Mouse (Mus musculus) heart, embryonic 16.5 days (tissue): Measurements from ENCODE around the gene Dok4. TPM values are rescaled to one million over a fixed set of nuclear protein-coding genes. Genes with fewer than 3 reads are reported as not detected.

Experiments used
- ATAC-seq: fragments of 200-750 bp; cut with Nextera tagmentation; replicated peaks from 2 replicates; pipeline ENCODE4 v1.8.0; 2017; ENCODE audit warnings: moderate number of reproducible peaks; ENCODE audit not compliant: insufficient read depth, low FRiP score; ENCODE audit errors: extremely low read depth
- H3K27ac ChIP-seq: fragments of 300-500 bp; sonication (generic); 2 replicates; pipeline ENCODE4 v1.5.1; 2014; ENCODE audit warnings: mild to moderate bottlenecking, low read length, control low read depth, moderate library complexity
- H3K27me3 ChIP-seq: fragments of 300-500 bp; sonication (generic); 2 replicates; pipeline ENCODE4 v1.6.1; 2014; ENCODE audit warnings: low read length, mixed read lengths; ENCODE audit not compliant: control insufficient read depth, insufficient read depth
- H3K36me3 ChIP-seq: fragments of 300-500 bp; sonication (generic); 2 replicates; pipeline ENCODE4 v1.6.1; 2014; ENCODE audit not compliant: control insufficient read depth, insufficient read depth
- H3K4me1 ChIP-seq: fragments of 300-500 bp; sonication (generic); 2 replicates; pipeline ENCODE4 v1.6.1; 2014; ENCODE audit warnings: low read length, mixed read lengths; ENCODE audit not compliant: control insufficient read depth, insufficient read depth
- H3K4me2 ChIP-seq: fragments of 300-500 bp; sonication (generic); 2 replicates; pipeline ENCODE4 v1.6.1; 2014; ENCODE audit warnings: low read depth, mild to moderate bottlenecking, control low read depth, low read length
- H3K4me3 ChIP-seq: fragments of 300-500 bp; sonication (generic); 2 replicates; pipeline ENCODE4 v1.5.1; 2014; ENCODE audit warnings: mild to moderate bottlenecking, control low read depth, low read length
- H3K9ac ChIP-seq: fragments of 300-500 bp; sonication (generic); 2 replicates; pipeline ENCODE4 v1.6.1; 2014; ENCODE audit warnings: low read length, control low read depth
- H3K9me3 ChIP-seq: fragments of 300-500 bp; sonication (generic); replicated peaks from 2 replicates; pipeline ENCODE4 v1.6.1; 2016; ENCODE audit warnings: low read length; ENCODE audit not compliant: control insufficient read depth
- WGBS: fragments of 180-500 bp; shearing (Covaris S2); extraction: QIAGEN DNeasy Blood & Tissue Kit; methylation state at CpG from one replicate; pipeline ENCODE4 v1.1.7; 2014; 5-methylcytosine and 5-hydroxymethylcytosine counted together
- polyA plus RNA-seq: library from polyadenylated mRNA; unstranded; fragments of >200 nt; fragmentation: Nextera tagmentation; extraction: Ambion mirVana; gene quantifications from 2 replicates; pipeline ENCODE4 v1.2.1, GENCODE M21; 2015

Gene Dok4
- polyA plus RNA-seq, 1 experiment from 2014 or later = 28.9 TPM

GRCm38 (mm10) chr8:94872576-94872975 is 3.6 kb downstream of the Dok4 start:
- no peak overlapping the region for H3K4me3 ChIP-seq
- H3K27ac ChIP-seq = no peak overlapping the region
- ATAC-seq = no peak
- no peaks in the 10 kb centered on the region for H3K9me3 ChIP-seq
- peak overlapping the region; percentile 32 for H3K4me2 ChIP-seq
- WGBS = 78% methylated on average over 2 of the region's 2 CpGs
- no peaks in the 10 kb centered on the region for H3K27me3 ChIP-seq
- peaks cover 60% of the 10 kb centered on the region for H3K4me1 ChIP-seq
- H3K9ac ChIP-seq = no peak overlapping the region
- no peaks in the 10 kb centered on the region for H3K36me3 ChIP-seq

DNA sequence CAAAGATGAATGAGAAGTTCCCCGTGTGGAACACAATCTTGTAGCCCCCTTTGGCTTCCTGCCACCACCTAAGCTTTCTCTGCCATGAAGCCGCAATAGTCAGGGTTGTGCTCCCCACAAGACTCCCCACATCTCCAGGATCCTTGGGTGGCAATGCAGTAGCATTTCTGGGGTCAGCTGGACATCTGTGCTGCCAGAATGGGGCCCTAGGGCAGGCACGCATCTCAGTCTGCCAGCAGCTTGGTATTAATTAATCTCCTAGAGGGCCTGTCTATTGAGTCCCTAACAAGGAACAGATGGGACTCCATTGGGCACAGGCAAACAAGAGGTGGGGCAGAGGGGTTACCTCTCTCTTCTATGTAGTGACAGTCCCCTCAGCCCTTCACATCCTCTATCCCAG is 4.0 kb downstream of the Dok4 start:
- no peaks in the 10 kb centered on the region for H3K27me3 ChIP-seq
- 0 out of 2 replicates have a peak overlapping the region, but pooled peaks have one; percentile 5 for H3K9ac ChIP-seq
- H3K4me2 ChIP-seq = peak overlapping the region; percentile 32
- no peak for ATAC-seq
- H3K4me3 ChIP-seq = no peak overlapping the region
- H3K27ac ChIP-seq = peak overlapping the region; percentile 28
- H3K36me3 ChIP-seq = no peaks in the 10 kb centered on the region
- H3K9me3 ChIP-seq = no peaks in the 10 kb centered on the region
- peaks cover 60% of the 10 kb centered on the region for H3K4me1 ChIP-seq
- 47% methylated on average over 3 of the region's 3 CpGs for WGBS

GRCm38 (mm10) chr8:94871108-94871894 is 4.8 kb downstream of the Dok4 start:
- H3K36me3 ChIP-seq = no peaks in the 10 kb centered on the region
- H3K4me1 ChIP-seq = peaks cover 53% of the 10 kb centered on the region
- peak; percentile 37 for ATAC-seq
- peak overlapping the region; percentile 46 for H3K4me3 ChIP-seq
- H3K4me2 ChIP-seq = peak overlapping the region; percentile 67
- no peaks in the 10 kb centered on the region for H3K27me3 ChIP-seq
- no peaks in the 10 kb centered on the region for H3K9me3 ChIP-seq
- H3K27ac ChIP-seq = peak overlapping the region; percentile 60
- H3K9ac ChIP-seq = peak overlapping the region; percentile 63
- 11% methylated on average over 7 of the region's 7 CpGs for WGBS

DNA sequence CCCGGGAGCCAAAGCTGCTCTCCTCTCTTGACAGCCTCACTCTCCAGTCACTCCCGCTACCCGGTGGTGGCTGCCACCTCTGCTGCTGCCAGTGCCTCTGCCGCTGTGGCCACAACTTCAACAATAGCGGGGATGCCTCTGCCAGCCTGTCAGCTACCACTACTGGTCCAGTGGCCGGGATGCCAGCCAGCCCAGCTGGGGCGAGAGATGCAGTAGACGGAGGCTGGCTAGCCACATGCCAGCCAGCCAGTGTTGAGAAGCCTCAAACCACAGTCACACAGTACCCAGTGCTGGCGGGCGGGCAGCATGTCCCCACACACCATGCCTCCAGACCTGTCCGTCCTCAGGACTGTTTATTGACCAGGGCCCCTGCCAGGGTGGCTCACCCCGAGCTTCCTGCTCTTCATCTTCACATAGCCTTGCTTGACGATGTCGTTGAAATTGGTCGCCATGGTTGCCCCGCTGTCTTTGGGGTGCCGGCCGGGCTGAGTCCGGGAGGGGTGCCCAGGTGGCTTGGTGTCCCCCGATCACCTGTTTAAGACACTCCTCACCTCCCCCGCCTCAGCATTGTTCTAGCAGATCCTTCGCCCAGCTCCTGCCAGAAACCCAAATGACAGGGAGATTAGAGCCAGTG is 5.5 kb downstream of the Dok4 start:
- peak overlapping the region; percentile 63 for H3K9ac ChIP-seq
- 14% methylated on average over 22 of the region's 22 CpGs for WGBS
- peak overlapping the region; percentile 46 for H3K4me3 ChIP-seq
- H3K27ac ChIP-seq = no peak overlapping the region; the same call in 1 of the 2 replicates
- ATAC-seq = no peak
- no peaks in the 10 kb centered on the region for H3K9me3 ChIP-seq
- H3K27me3 ChIP-seq = no peaks in the 10 kb centered on the region
- no peaks in the 10 kb centered on the region for H3K36me3 ChIP-seq
- peak overlapping the region; percentile 67 for H3K4me2 ChIP-seq
- peaks cover 52% of the 10 kb centered on the region for H3K4me1 ChIP-seq

DNA sequence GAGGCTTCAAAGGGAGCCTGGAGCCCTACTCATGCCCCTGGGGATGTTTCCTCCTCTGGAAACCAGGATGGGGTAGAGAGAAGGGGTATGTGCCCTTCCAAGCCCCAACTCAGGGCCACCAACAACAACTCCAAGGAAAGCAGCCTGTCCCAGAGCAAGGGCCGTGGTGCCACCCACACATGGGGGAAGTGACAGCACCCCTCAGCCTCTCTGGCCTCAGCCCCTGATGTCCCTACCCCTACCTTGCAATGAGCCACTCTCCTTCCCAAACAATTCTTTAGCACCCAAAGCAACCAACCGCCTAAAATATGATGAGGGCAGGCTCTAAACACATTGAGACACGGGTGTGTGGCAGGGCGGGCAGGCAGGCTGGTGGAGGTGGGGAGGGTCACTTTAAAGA is 6.1 kb downstream of the Dok4 start:
- H3K9ac ChIP-seq = no peak overlapping the region
- peaks cover 2% of the 10 kb centered on the region; the same call in 1 of the 2 replicates for H3K36me3 ChIP-seq
- 47% methylated on average over 4 of the region's 4 CpGs for WGBS
- H3K27me3 ChIP-seq = no peaks in the 10 kb centered on the region
- no peaks in the 10 kb centered on the region for H3K9me3 ChIP-seq
- H3K4me1 ChIP-seq = peaks cover 46% of the 10 kb centered on the region
- H3K27ac ChIP-seq = no peak overlapping the region
- H3K4me2 ChIP-seq = peak overlapping the region; percentile 67; the same call in 1 of the 2 replicates
- no peak for ATAC-seq
- no peak overlapping the region; the same call in 1 of the 2 replicates for H3K4me3 ChIP-seq

DNA sequence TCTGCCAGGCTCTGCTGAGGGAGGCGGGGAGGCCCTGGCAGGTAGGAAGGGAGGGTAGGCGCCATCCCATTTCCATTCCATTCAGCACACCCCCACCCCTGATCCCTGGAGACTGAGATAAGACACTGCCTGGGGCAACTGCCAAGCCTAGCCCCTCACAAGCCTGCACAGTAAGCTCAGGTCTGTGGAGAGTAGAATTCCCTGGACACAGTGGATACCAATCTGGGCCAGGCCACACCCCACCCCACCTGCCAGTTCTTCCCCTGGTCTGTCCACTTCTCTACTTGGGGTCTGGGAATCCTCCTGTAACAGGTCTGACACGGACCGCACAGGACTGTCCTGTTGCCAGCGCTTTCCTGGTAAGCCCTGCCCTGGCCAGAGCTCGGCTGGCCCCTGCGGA is 7.0 kb downstream of the Dok4 start:
- Histone ChIP-seq H3K27ac (no peak overlapping the region), H3K4me2 (peak overlapping the region; percentile 17; the same call in 1 of the 2 replicates), H3K4me3 (no peak overlapping the region), H3K9me3 (no peaks in the 10 kb centered on the region), H3K9ac (peak overlapping the region; percentile 35), H3K4me1 (peaks cover 39% of the 10 kb centered on the region), H3K27me3 (no peaks in the 10 kb centered on the region), H3K36me3 (peaks cover 9% of the 10 kb centered on the region)
- 41% methylated on average over 7 of the region's 7 CpGs for WGBS
- ATAC-seq = peak; percentile 21; the same call in 1 of the 2 replicates

DNA sequence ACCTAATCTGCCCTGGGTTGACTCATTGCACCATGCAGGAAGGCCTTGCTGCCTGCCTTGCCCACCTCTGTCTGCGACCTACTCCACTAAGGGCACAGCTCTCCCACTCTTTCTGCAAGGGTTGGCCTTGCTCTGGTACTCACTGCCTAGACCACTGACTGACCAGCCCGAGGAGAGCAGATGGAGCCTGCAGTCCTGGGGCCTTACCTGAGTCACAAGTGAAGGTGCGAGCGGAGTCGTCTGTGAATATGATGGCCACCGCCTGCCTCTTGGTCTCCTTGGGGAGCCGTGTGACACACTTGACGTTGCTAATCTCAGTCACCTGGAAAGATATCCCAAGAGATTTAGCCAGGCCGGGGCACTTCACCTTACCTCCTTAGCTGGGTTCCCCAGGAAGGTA is 9.2 kb downstream of the Dok4 start:
- Histone ChIP-seq H3K36me3 (peaks cover 23% of the 10 kb centered on the region), H3K9ac (no peak overlapping the region), H3K4me3 (no peak overlapping the region), H3K9me3 (no peaks in the 10 kb centered on the region), H3K27me3 (no peaks in the 10 kb centered on the region), H3K27ac (no peak overlapping the region), H3K4me2 (no peak overlapping the region), H3K4me1 (peaks cover 36% of the 10 kb centered on the region)
- no peak for ATAC-seq
- WGBS = 80% methylated on average over 9 of the region's 9 CpGs

- Histone ChIP-seq H3K27me3 (no peaks in the 10 kb centered on the region), H3K27ac (no peak overlapping the region), H3K36me3 (peaks cover 29% of the 10 kb centered on the region), H3K9me3 (no peaks in the 10 kb centered on the region), H3K4me1 (peaks cover 22% of the 10 kb centered on the region), H3K4me2 (no peak overlapping the region), H3K4me3 (no peak overlapping the region), H3K9ac (no peak overlapping the region)
- no peak for ATAC-seq
- WGBS = 82% methylated on average over 10 of the region's 10 CpGs
Observed at GRCm38 (mm10) chr8:94865292-94865691, 10.8 kb downstream of the Dok4 start.
